Mouse (Mus musculus) embryonic fibroblast, embryonic 13.5 days (primary cell): ENCODE results near the gene Sap25. TPM values are rescaled to one million over a fixed set of nuclear protein-coding genes. Genes with fewer than 3 reads are reported as not detected.

Experiments
- H3K27ac ChIP-seq: 2 replicates; pipeline ENCODE4 v1.5.1; 2012; ENCODE audit warnings: low read length, control low read depth, inconsistent platforms; ENCODE audit not compliant: insufficient read depth
- H3K4me1 ChIP-seq: 2 replicates; pipeline ENCODE4 v1.6.1; 2011; ENCODE audit warnings: low read length; ENCODE audit not compliant: control insufficient read depth, insufficient read depth
- H3K4me3 ChIP-seq: 2 replicates; pipeline ENCODE4 v1.5.1; 2011; ENCODE audit warnings: mild to moderate bottlenecking, control low read depth, low read length; ENCODE audit not compliant: insufficient read depth
- CTCF ChIP-seq: IDR thresholded peaks from 2 replicates; pipeline ENCODE4 v1.5.1; 2011; ENCODE audit warnings: mild to moderate bottlenecking, control low read depth, low read length, moderate library complexity, borderline replicate concordance; ENCODE audit not compliant: insufficient read depth
- POLR2A ChIP-seq: IDR thresholded peaks from 2 replicates; pipeline ENCODE4 v1.6.1; 2011; ENCODE audit warnings: low read depth, mild to moderate bottlenecking, control low read depth, low read length, moderate library complexity
- polyA plus RNA-seq: library from polyadenylated mRNA; stranded (reverse); fragments of >200 nt; gene quantifications from 2 replicates; pipeline ENCODE4 v1.2.4, GENCODE M21; 2011; ENCODE audit warnings: low read depth; ENCODE audit not compliant: missing spikeins, insufficient read length

Sap25 gene
- polyA plus RNA-seq, 1 experiment = 3.4 TPM

GRCm38 (mm10) chr5:137639472-137639871 lies 1.7 kb upstream of the Sap25 start:
- Histone ChIP-seq H3K4me3 (no peak overlapping the region), H3K4me1 (no peaks in the 10 kb centered on the region), H3K27ac (no peak overlapping the region)
- no peak for TF ChIP-seq CTCF
- TF ChIP-seq POLR2A = no peak

- Histone ChIP-seq H3K4me1 (no peaks in the 10 kb centered on the region), H3K4me3 (no peak overlapping the region), H3K27ac (no peak overlapping the region)
- TF ChIP-seq POLR2A (no peak), CTCF (no peak)
Observed at GRCm38 (mm10) chr5:137642886-137643285, 1.8 kb downstream of the Sap25 start.

GRCm38 (mm10) chr5:137644484-137644883 lies 3.4 kb downstream of the Sap25 start:
- H3K4me1 ChIP-seq = 0 out of 2 replicates have a peak, but pooled peaks cover 3% of the 10 kb centered on the region
- TF ChIP-seq CTCF = no peak
- no peak for TF ChIP-seq POLR2A
- H3K27ac ChIP-seq = no peak overlapping the region
- H3K4me3 ChIP-seq = no peak overlapping the region

GRCm38 (mm10) chr5:137645091-137645651 lies 4.0 kb downstream of the Sap25 start:
- no peak overlapping the region for H3K27ac ChIP-seq
- peak overlapping the region; percentile 6; the same call in 1 of the 2 replicates for H3K4me3 ChIP-seq
- TF ChIP-seq POLR2A (no peak), CTCF (no peak)
- 0 out of 2 replicates have a peak, but pooled peaks cover 3% of the 10 kb centered on the region for H3K4me1 ChIP-seq

- Histone ChIP-seq H3K4me3 (peak within 1 kb of the TSS; percentile 6; the same call in 1 of the 2 replicates), H3K27ac (no peak within 1 kb of the TSS), H3K4me1 (0 out of 2 replicates have a peak, but pooled peaks cover 3% of the 10 kb centered on the region)
- TF ChIP-seq POLR2A = peak; percentile 40; the same call in 1 of the 2 replicates
- TF ChIP-seq CTCF = no peak
Observed at GRCm38 (mm10) chr5:137645652-137646091, 4.5 kb downstream of the Sap25 start, which contains the start of gene Irs3. TSS of gene Irs3 (minus strand) at chr5:137645714.

GRCm38 (mm10) chr5:137647827-137648601 lies 6.9 kb downstream of the Sap25 start:
- Histone ChIP-seq H3K4me1 (peaks cover 8% of the 10 kb centered on the region; the same call in 1 of the 2 replicates), H3K4me3 (no peak overlapping the region), H3K27ac (no peak overlapping the region)
- TF ChIP-seq CTCF (no peak), POLR2A (no peak)

GRCm38 (mm10) chr5:137649251-137649650 lies 8.1 kb downstream of the Sap25 start:
- H3K4me1 ChIP-seq = peaks cover 8% of the 10 kb centered on the region; the same call in 1 of the 2 replicates
- no peak overlapping the region for H3K27ac ChIP-seq
- TF ChIP-seq POLR2A = no peak
- TF ChIP-seq CTCF = no peak
- no peak overlapping the region for H3K4me3 ChIP-seq

GRCm38 (mm10) chr5:137649669-137650571 lies 8.8 kb downstream of the Sap25 start:
- Histone ChIP-seq H3K27ac (no peak overlapping the region), H3K4me3 (no peak overlapping the region), H3K4me1 (peaks cover 8% of the 10 kb centered on the region; the same call in 1 of the 2 replicates)
- TF ChIP-seq CTCF (no peak), POLR2A (no peak)

GRCm38 (mm10) chr5:137652474-137652873 lies 11.3 kb downstream of the Sap25 start:
- H3K27ac ChIP-seq = no peak overlapping the region
- peaks cover 8% of the 10 kb centered on the region; the same call in 1 of the 2 replicates for H3K4me1 ChIP-seq
- no peak overlapping the region for H3K4me3 ChIP-seq
- TF ChIP-seq CTCF (0 out of 2 replicates have a peak, but pooled peaks have one; percentile 15), POLR2A (no peak)
